ENCODE assay signal across 24 mouse cellular contexts in the genomic region with DNA sequence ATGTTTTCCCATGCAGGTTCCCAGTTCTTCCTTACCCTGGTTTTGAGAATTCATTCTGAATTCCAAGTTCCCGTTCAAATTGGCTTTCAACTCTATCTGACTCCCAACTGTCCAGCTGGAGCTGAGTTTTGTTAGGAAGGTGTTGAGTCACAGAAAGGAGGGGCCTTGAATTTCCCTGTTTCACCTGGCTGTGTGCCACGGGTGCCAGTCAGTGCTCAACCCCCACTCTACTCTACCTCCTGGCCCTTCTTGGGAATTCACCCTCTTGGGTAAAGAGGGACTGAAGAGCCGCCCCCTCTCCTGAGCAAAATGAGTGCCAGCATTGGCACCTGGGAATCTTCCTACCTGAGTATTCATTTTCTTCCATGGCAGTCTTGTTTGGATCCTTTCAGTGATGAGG. TPM values are rescaled to one million over a fixed set of nuclear protein-coding genes. Genes with fewer than 3 reads are reported as not detected.
DNase-seq lines count a peak whose midpoint lies in the region; ATAC-seq lines count a peak whose summit lies in the region.
"Had no signal": no experiment of that assay in that cellular context is flagged by ENCODE, and none has a peak within 500 bp of the region (broad histone marks: within the 10 kb centered on the region; RNA-seq: fewer than 3 reads in every experiment).

No protein-coding gene starts in this region.

- no peak overlapping the region for H3K27ac ChIP-seq in heart, embryonic 12.5 days (ENCODE audit: poor library complexity, severe bottlenecking)
- no peak overlapping the region for H3K27ac ChIP-seq in intestine, embryonic 16.5 days (ENCODE audit: low read length)
- H3K27ac ChIP-seq: embryonic facial prominence, embryonic 12.5 days; embryonic facial prominence, embryonic 15.5 days; gastrocnemius, adult 2 months; heart, adult 2 months; heart, embryonic 10.5 days; hindbrain, embryonic 12.5 days; hindbrain, embryonic 15.5 days had no signal

- H3K36me3 ChIP-seq in heart, embryonic 12.5 days: no peaks in the 10 kb centered on the region
- no peaks in the 10 kb centered on the region for H3K36me3 ChIP-seq in intestine, embryonic 16.5 days (ENCODE audit: control insufficient read depth, insufficient read depth, low read length)
- H3K36me3 ChIP-seq: embryonic facial prominence, embryonic 12.5 days; embryonic facial prominence, embryonic 15.5 days; heart, embryonic 10.5 days; hindbrain, embryonic 12.5 days; hindbrain, embryonic 15.5 days had no signal

- no peaks in the 10 kb centered on the region for H3K27me3 ChIP-seq in heart, embryonic 12.5 days (replicated peaks)
- no peaks in the 10 kb centered on the region for H3K27me3 ChIP-seq in intestine, embryonic 16.5 days (replicated peaks; ENCODE audit: control insufficient read depth, insufficient read depth, low read length)
- H3K27me3 ChIP-seq: embryonic facial prominence, embryonic 15.5 days; hindbrain, embryonic 12.5 days; hindbrain, embryonic 15.5 days had no signal

- ATAC-seq in heart, embryonic 12.5 days (ENCODE audit: insufficient number of reproducible peaks, low FRiP score): no peak
- ATAC-seq in intestine, embryonic 16.5 days: no peak
- ATAC-seq: forebrain, embryonic 14.5 days; forebrain, postnatal 0 days; Patski had no signal

- 66% methylated on average over 3 of the region's 3 CpGs for WGBS in heart, embryonic 12.5 days
- WGBS in intestine, embryonic 16.5 days: 65% methylated on average over 3 of the region's 3 CpGs

- H3K4me3 ChIP-seq in heart, embryonic 12.5 days: no peak overlapping the region
- no peak overlapping the region for H3K4me3 ChIP-seq in intestine, embryonic 16.5 days (ENCODE audit: low read length)
- H3K4me3 ChIP-seq: embryonic facial prominence, embryonic 12.5 days; embryonic facial prominence, embryonic 15.5 days; gastrocnemius, adult 2 months; heart, adult 2 months; heart, embryonic 10.5 days; hindbrain, embryonic 12.5 days; hindbrain, embryonic 15.5 days had no signal

- DNase-seq in heart, adult 11 months: peak; percentile 46
- peak; percentile 5 for DNase-seq in lung, postnatal 14 days
- DNase-seq in lung, postnatal 25 days (ENCODE audit: low spot score): no peak
- DNase-seq in 3T3-L1 (ENCODE audit: low read depth, low spot score) (peak; percentile 32), NIH3T3 (ENCODE audit: low read depth) (peak; percentile 43)
- DNase-seq in yolk sac, embryonic 10.5 days (ENCODE audit: low spot score): no peak
- DNase-seq: cerebellum, adult 11 months; cerebellum, adult 2 months; cerebellum, adult 9-11 months; cerebellum, postnatal 25 days; forebrain, postnatal 0 days; gastrocnemius, adult 2 months; gastrocnemius, postnatal 14 days; heart, adult 2 months had no signal

- H3K4me1 ChIP-seq in heart, embryonic 12.5 days (replicated peaks): no peaks in the 10 kb centered on the region
- no peaks in the 10 kb centered on the region for H3K4me1 ChIP-seq in intestine, embryonic 16.5 days (ENCODE audit: control insufficient read depth, insufficient read depth, low read length)
- H3K4me1 ChIP-seq: embryonic facial prominence, embryonic 12.5 days; embryonic facial prominence, embryonic 15.5 days; heart, embryonic 10.5 days; hindbrain, embryonic 12.5 days; hindbrain, embryonic 15.5 days had no signal

- no peak overlapping the region for H3K4me2 ChIP-seq in heart, embryonic 12.5 days
- H3K4me2 ChIP-seq in intestine, embryonic 16.5 days (ENCODE audit: low read depth, low read length): no peak overlapping the region
- H3K4me2 ChIP-seq: embryonic facial prominence, embryonic 12.5 days; embryonic facial prominence, embryonic 15.5 days; hindbrain, embryonic 12.5 days; hindbrain, embryonic 15.5 days had no signal

- H3K9ac ChIP-seq in heart, embryonic 12.5 days: no peak overlapping the region
- H3K9ac ChIP-seq in intestine, embryonic 16.5 days (ENCODE audit: low read depth, low read length): no peak overlapping the region
- H3K9ac ChIP-seq: embryonic facial prominence, embryonic 12.5 days; embryonic facial prominence, embryonic 15.5 days; forebrain, postnatal 0 days; hindbrain, embryonic 12.5 days; hindbrain, embryonic 15.5 days had no signal

- no peaks in the 10 kb centered on the region for H3K9me3 ChIP-seq in heart, embryonic 12.5 days (replicated peaks)
- H3K9me3 ChIP-seq in intestine, embryonic 16.5 days (ENCODE audit: control insufficient read depth, low read length): no peaks in the 10 kb centered on the region
- H3K9me3 ChIP-seq: embryonic facial prominence, embryonic 12.5 days; embryonic facial prominence, embryonic 15.5 days; heart, embryonic 10.5 days; hindbrain, embryonic 12.5 days; hindbrain, embryonic 15.5 days had no signal

RNA-seq across cellular contexts. Expression of gene Fcer2a, which starts 3.2 kb away (rescaled TPM):
- 0.14 and 0.19 TPM in 2 replicates for polyA plus RNA-seq in heart, embryonic 12.5 days (2016; fragmentation: Nextera tagmentation; extraction: Ambion mirVana)
- 0.06 TPM in 1 of 2 replicates, not detected in the other for polyA plus RNA-seq in intestine, embryonic 16.5 days (2015; fragmentation: Nextera tagmentation; extraction: Ambion mirVana)
- polyA plus RNA-seq: heart, embryonic 14.5 days had no signal

RNA-seq across cellular contexts. Expression of gene Trappc5, which starts 14.7 kb away (rescaled TPM):
- polyA plus RNA-seq in heart, embryonic 12.5 days (2016; fragmentation: Nextera tagmentation; extraction: Ambion mirVana): 33.3 and 34.1 TPM in 2 replicates
- polyA plus RNA-seq in intestine, embryonic 16.5 days (2015; fragmentation: Nextera tagmentation; extraction: Ambion mirVana): 35.0 and 38.8 TPM in 2 replicates

RNA-seq across cellular contexts. Expression of gene Fcor, which starts 18.6 kb away (rescaled TPM):
- 6.7 and 7.3 TPM in 2 replicates for polyA plus RNA-seq in heart, embryonic 12.5 days (2016; fragmentation: Nextera tagmentation; extraction: Ambion mirVana)
- polyA plus RNA-seq in intestine, embryonic 16.5 days (2015; fragmentation: Nextera tagmentation; extraction: Ambion mirVana): 7.3 and 8.3 TPM in 2 replicates

RNA-seq across cellular contexts. Expression of gene Mcemp1, which starts 25.2 kb away (rescaled TPM):
- polyA plus RNA-seq in heart, embryonic 12.5 days (2016; fragmentation: Nextera tagmentation; extraction: Ambion mirVana): not detected in 2 replicates
- 0.29 and 0.62 TPM in 2 replicates for polyA plus RNA-seq in intestine, embryonic 16.5 days (2015; fragmentation: Nextera tagmentation; extraction: Ambion mirVana)
- polyA plus RNA-seq: forebrain, embryonic 14.5 days; Patski had no signal

RNA-seq across cellular contexts. Expression of gene Clec4g, which starts 29.7 kb away (rescaled TPM):
- polyA plus RNA-seq in heart, embryonic 12.5 days (2016; fragmentation: Nextera tagmentation; extraction: Ambion mirVana): 3.7 and 5.0 TPM in 2 replicates
- polyA plus RNA-seq in intestine, embryonic 16.5 days (2015; fragmentation: Nextera tagmentation; extraction: Ambion mirVana): 0.37 TPM in 1 of 2 replicates, not detected in the other
- polyA plus RNA-seq: cerebellum, adult 2 months; embryonic facial prominence, embryonic 12.5 days; embryonic facial prominence, embryonic 15.5 days; forebrain, embryonic 14.5 days; Patski had no signal

Comparison
In these comparisons a context has a peak if more than half of its experiments do, and no peak if none do; other contexts are left out.
1. DNase-seq: peak in heart, adult 11 months (single experiment), lung, postnatal 14 days (single experiment), 3T3-L1 (single experiment) and NIH3T3 (single experiment); none in lung, postnatal 25 days (single experiment) and yolk sac, embryonic 10.5 days (single experiment).